Mouse (Mus musculus) kidney, postnatal 0 days (tissue): ENCODE data around the gene Rora. TPM values are rescaled to one million over a fixed set of nuclear protein-coding genes. Genes with fewer than 3 reads are reported as not detected.

ENCODE experiments used
- ATAC-seq: fragments of 200-750 bp; cut with Nextera tagmentation; replicated peaks from 2 replicates; pipeline ENCODE4 v1.8.0; 2017; ENCODE audit warnings: low read depth, moderate number of reproducible peaks, moderate TSS enrichment, moderate library complexity; ENCODE audit not compliant: low FRiP score
- DNase-seq: peaks from one replicate; pipeline ENCODE4 v3.0.0-alpha.2; 2016; ENCODE audit warnings: low spot score
- H3K27ac ChIP-seq: fragments of 300-500 bp; sonication (generic); 2 replicates; pipeline ENCODE4 v1.5.1; 2014; ENCODE audit warnings: mild to moderate bottlenecking
- H3K27me3 ChIP-seq: fragments of 300-500 bp; sonication (generic); 2 replicates; pipeline ENCODE4 v1.6.1; 2014; ENCODE audit warnings: low read length, mixed read lengths; ENCODE audit not compliant: insufficient read depth
- H3K36me3 ChIP-seq: fragments of 300-500 bp; sonication (generic); 2 replicates; pipeline ENCODE4 v1.6.1; 2014; ENCODE audit warnings: low read length, mixed read lengths; ENCODE audit not compliant: insufficient read depth
- H3K4me1 ChIP-seq: fragments of 300-500 bp; sonication (generic); replicated peaks from 2 replicates; pipeline ENCODE4 v1.6.1; 2014; ENCODE audit warnings: antibody characterized with exemption, low read length, mixed read lengths; ENCODE audit not compliant: insufficient read depth
- H3K4me2 ChIP-seq: fragments of 300-500 bp; sonication (generic); 2 replicates; pipeline ENCODE4 v1.6.1; 2014; ENCODE audit warnings: mild to moderate bottlenecking, low read length, moderate library complexity, mixed read lengths
- H3K4me3 ChIP-seq: fragments of 300-500 bp; sonication (generic); replicated peaks from 2 replicates; pipeline ENCODE4 v1.5.1; 2014; ENCODE audit warnings: low read depth, low read length
- H3K9ac ChIP-seq: fragments of 300-500 bp; sonication (generic); 2 replicates; pipeline ENCODE4 v1.6.1; 2014; ENCODE audit warnings: low read depth, low read length
- H3K9me3 ChIP-seq: fragments of 300-500 bp; sonication (generic); replicated peaks from 2 replicates; pipeline ENCODE4 v1.6.1; 2016; ENCODE audit warnings: low read length, inconsistent platforms, mixed read lengths
- CTCF ChIP-seq: IDR thresholded peaks from 2 replicates; pipeline ENCODE4 v1.5.1; 2016; ENCODE audit warnings: antibody characterized with exemption, low read depth, mild to moderate bottlenecking, moderate library complexity
- WGBS: fragments of 180-500 bp; shearing (Covaris S2); extraction: QIAGEN DNeasy Blood & Tissue Kit; methylation state at CpG from one replicate; pipeline ENCODE4 v1.1.7; 2014; 5-methylcytosine and 5-hydroxymethylcytosine counted together
- polyA plus RNA-seq: library from polyadenylated mRNA; unstranded; fragments of >200 nt; fragmentation: Nextera tagmentation; extraction: Ambion mirVana; gene quantifications from 2 replicates; pipeline ENCODE4 v1.2.1, GENCODE M21; 2015

Rora gene
- polyA plus RNA-seq, 1 experiment from 2014 or later = 9.8 TPM

- Histone ChIP-seq H3K4me2 (no peak overlapping the region), H3K4me1 (no peaks in the 10 kb centered on the region), H3K9ac (no peak overlapping the region), H3K9me3 (no peaks in the 10 kb centered on the region), H3K27ac (no peak overlapping the region), H3K27me3 (no peaks in the 10 kb centered on the region), H3K4me3 (no peak overlapping the region), H3K36me3 (no peaks in the 10 kb centered on the region)
- ATAC-seq (no peak), DNase-seq (no peak)
- WGBS = 27% methylated on average over 3 of the region's 3 CpGs
- TF ChIP-seq CTCF = no peak
These were observed 30.4 kb downstream of the Rora start for GRCm38 (mm10) chr9:68683938-68684337.

GRCm38 (mm10) chr9:68685562-68685961, 32.0 kb downstream of the Rora start:
- Histone ChIP-seq H3K9me3 (no peaks in the 10 kb centered on the region), H3K9ac (no peak overlapping the region), H3K27me3 (no peaks in the 10 kb centered on the region), H3K27ac (no peak overlapping the region), H3K4me1 (no peaks in the 10 kb centered on the region), H3K4me3 (no peak overlapping the region), H3K36me3 (no peaks in the 10 kb centered on the region), H3K4me2 (no peak overlapping the region)
- no peak for ATAC-seq
- WGBS = 69% methylated on average over 5 of the region's 5 CpGs
- no peak for DNase-seq
- TF ChIP-seq CTCF = no peak

GRCm38 (mm10) chr9:68687251-68687874, 33.8 kb downstream of the Rora start:
- H3K27ac ChIP-seq = no peak overlapping the region
- H3K9ac ChIP-seq = no peak overlapping the region
- TF ChIP-seq CTCF = no peak
- DNase-seq = no peak
- no peak for ATAC-seq
- no peaks in the 10 kb centered on the region for H3K36me3 ChIP-seq
- H3K4me2 ChIP-seq = no peak overlapping the region
- H3K4me1 ChIP-seq = no peaks in the 10 kb centered on the region
- no peaks in the 10 kb centered on the region for H3K9me3 ChIP-seq
- 41% methylated on average over 10 of the region's 10 CpGs for WGBS
- H3K27me3 ChIP-seq = no peaks in the 10 kb centered on the region
- no peak overlapping the region for H3K4me3 ChIP-seq

- Histone ChIP-seq H3K9me3 (no peaks in the 10 kb centered on the region), H3K4me3 (no peak overlapping the region), H3K36me3 (no peaks in the 10 kb centered on the region), H3K27ac (no peak overlapping the region), H3K27me3 (no peaks in the 10 kb centered on the region), H3K9ac (no peak overlapping the region), H3K4me1 (no peaks in the 10 kb centered on the region), H3K4me2 (no peak overlapping the region)
- DNase-seq (no peak), ATAC-seq (no peak)
- 78% methylated on average over 2 of the region's 2 CpGs for WGBS
- TF ChIP-seq CTCF = no peak
These were observed 34.6 kb downstream of the Rora start for GRCm38 (mm10) chr9:68688151-68688550.

GRCm38 (mm10) chr9:68689351-68689750, 35.8 kb downstream of the Rora start:
- no peaks in the 10 kb centered on the region for H3K9me3 ChIP-seq
- no peaks in the 10 kb centered on the region for H3K4me1 ChIP-seq
- H3K4me2 ChIP-seq = no peak overlapping the region
- peak; percentile 84 for TF ChIP-seq CTCF
- ATAC-seq (no peak), DNase-seq (peak; percentile 82)
- no peak overlapping the region for H3K27ac ChIP-seq
- 36% methylated on average over 4 of the region's 4 CpGs for WGBS
- H3K4me3 ChIP-seq = no peak overlapping the region
- H3K27me3 ChIP-seq = no peaks in the 10 kb centered on the region
- no peaks in the 10 kb centered on the region for H3K36me3 ChIP-seq
- no peak overlapping the region for H3K9ac ChIP-seq

GRCm38 (mm10) chr9:68694889-68695495, 41.4 kb downstream of the Rora start:
- no peaks in the 10 kb centered on the region for H3K9me3 ChIP-seq

More at GRCm38 (mm10) chr9:68694889-68695495, 41.4 kb downstream of the Rora start:
- H3K36me3 ChIP-seq = no peaks in the 10 kb centered on the region
- DNase-seq (peak; percentile 10), ATAC-seq (no peak)
- H3K27ac ChIP-seq = no peak overlapping the region
- H3K4me2 ChIP-seq = no peak overlapping the region
- H3K9ac ChIP-seq = no peak overlapping the region
- no peaks in the 10 kb centered on the region for H3K27me3 ChIP-seq
- H3K4me1 ChIP-seq = peaks cover 6% of the 10 kb centered on the region; the same call in 1 of the 2 replicates
- WGBS = 45% methylated on average over 4 of the region's 4 CpGs
- H3K4me3 ChIP-seq = no peak overlapping the region
- TF ChIP-seq CTCF = no peak
